Mouse (Mus musculus) naive thymus-derived CD4-positive, alpha-beta T cell, adult 5 months (primary cell): Measurements from ENCODE around the gene Fars2. TPM values are rescaled to one million over a fixed set of nuclear protein-coding genes. Genes with fewer than 3 reads are reported as not detected.

Experiments
- polyA plus RNA-seq: library from polyadenylated mRNA; unstranded; fragments of 100-300 nt; shearing (Covaris generic); gene quantifications from one replicate; pipeline ENCODE4 v1.2.1, GENCODE M21; 2017

Gene Fars2
- 37.4 TPM for polyA plus RNA-seq

DNA sequence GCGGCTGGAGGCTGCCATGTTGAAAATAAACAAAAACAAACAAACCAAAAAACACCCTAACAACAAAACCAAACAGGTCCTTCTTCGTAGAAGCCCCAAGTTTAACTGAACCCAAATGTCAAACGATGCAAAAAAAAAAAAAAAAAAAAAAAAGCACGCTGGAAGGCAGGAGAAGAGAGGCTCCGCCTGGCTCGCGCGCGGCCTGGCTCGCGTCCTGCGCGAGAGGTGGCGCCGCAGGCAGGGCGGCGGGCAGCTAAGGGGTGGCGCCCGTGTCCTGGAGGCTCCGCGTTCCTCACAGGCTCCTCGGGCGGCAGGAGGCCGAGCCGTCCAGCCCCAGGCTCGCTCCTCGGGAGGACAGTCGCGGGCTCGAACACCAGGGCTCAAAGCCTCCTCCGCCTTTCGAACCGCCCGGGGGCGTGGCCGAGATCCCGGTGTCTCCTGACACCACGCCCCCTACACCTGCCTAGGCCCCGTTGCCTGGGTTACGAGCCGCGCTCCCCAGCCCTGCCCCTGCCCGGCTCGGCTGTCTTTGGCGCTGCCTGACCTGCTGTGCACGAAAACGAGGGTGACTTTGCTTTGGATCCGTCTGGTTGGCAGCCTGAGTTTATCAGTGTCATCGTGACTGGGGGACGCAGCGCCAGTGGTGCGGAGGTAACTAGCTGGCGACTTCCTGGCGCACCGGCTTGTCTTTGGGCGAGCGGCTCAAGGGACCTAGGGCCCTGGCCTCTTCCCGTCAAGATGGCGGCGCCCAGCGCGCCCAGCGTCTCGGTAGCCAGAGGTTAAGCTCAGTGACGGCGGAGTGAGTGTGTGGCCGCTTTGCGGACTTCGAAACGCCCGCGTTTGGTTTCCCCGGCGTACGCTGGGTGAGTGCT lies at the start of gene Fars2, which contains the start of gene Lyrm4:
Fars2 (plus strand) TSS at position 270 of the 872 bp plus-strand sequence.
Lyrm4 (minus strand) TSS at position 384 of the 872 bp plus-strand sequence.

GRCm38 (mm10) chr13:36734731-36735571 lies 617.7 kb downstream of the Fars2 start, which contains the start of gene Nrn1:
Nrn1 (minus strand) TSS chr13:36735131.

Other genes starting within 250 kb of the Fars2 start
- gene Rpp40, start 211.1 kb upstream of the Fars2 start, polyA plus RNA-seq = 12.5 TPM
- gene Ppp1r3g, start 158.6 kb upstream of the Fars2 start, polyA plus RNA-seq = not detected
- gene Lyrm4, start 114 bp downstream of the Fars2 start, polyA plus RNA-seq = 7.2 TPM